20 mouse cellular contexts compared by ENCODE assay signal in the genomic region with DNA sequence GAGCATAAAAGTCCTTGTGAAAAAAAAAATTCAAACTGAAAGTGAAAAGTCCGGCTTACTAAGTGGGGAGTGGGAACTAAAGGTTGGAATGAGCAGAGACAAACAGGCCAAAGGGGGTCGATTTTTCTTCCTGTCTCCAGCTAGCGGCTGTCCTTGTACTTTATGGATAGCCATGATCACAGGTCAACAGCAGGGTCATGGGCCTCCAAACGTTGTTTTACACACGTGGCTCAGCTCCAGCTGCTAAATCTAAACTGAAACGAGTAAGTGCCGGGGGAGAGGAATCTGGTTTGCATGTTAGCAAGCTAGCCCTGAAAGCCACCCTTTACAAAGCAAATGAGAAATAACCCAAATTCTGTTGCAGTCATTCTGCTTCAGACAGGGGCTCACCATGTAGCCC. TPM values are rescaled to one million over a fixed set of nuclear protein-coding genes. Genes with fewer than 3 reads are reported as not detected.
A peak's percentile ranks its signal among the peaks of the same experiment; 100 is the strongest.
DNase-seq lines count a peak whose midpoint lies in the region; ATAC-seq and TF ChIP-seq lines count a peak whose summit lies in the region.
"Had no signal": no experiment of that assay in that cellular context is flagged by ENCODE, and none has a peak within 500 bp of the region (broad histone marks: within the 10 kb centered on the region; RNA-seq: fewer than 3 reads in every experiment).

No protein-coding gene starts in this region.

- ATAC-seq in kidney, embryonic 14.5 days (ENCODE audit: low FRiP score, low TSS enrichment) = peak; percentile 41; the same call in 1 of the 2 replicates
- ATAC-seq: forebrain, embryonic 16.5 days; midbrain, embryonic 16.5 days; Patski had no signal

- 19% methylated on average over 7 of the region's 7 CpGs for WGBS in kidney, embryonic 14.5 days
- 78% methylated on average over 7 of the region's 7 CpGs for WGBS in cerebellum, adult 2 months

- H3K4me2 ChIP-seq in kidney, embryonic 14.5 days (replicated peaks; ENCODE audit: low read depth, low read length) = peak overlapping the region; percentile 12
- H3K4me2 ChIP-seq: liver, embryonic 13.5 days had no signal

- H3K4me1 ChIP-seq in kidney, embryonic 14.5 days (ENCODE audit: control insufficient read depth, insufficient read depth, low read length) = peaks cover 10% of the 10 kb centered on the region; the same call in 1 of the 2 replicates
- no peaks in the 10 kb centered on the region for H3K4me1 ChIP-seq in cerebellum, adult 2 months (ENCODE audit: control insufficient read depth, insufficient read depth, low read length)
- H3K4me1 ChIP-seq: liver, embryonic 13.5 days had no signal

- H3K27ac ChIP-seq in kidney, embryonic 14.5 days (ENCODE audit: low read depth, low read length) = no peak overlapping the region
- no peak overlapping the region for H3K27ac ChIP-seq in cerebellum, adult 2 months (ENCODE audit: insufficient read depth, low read length)
- H3K27ac ChIP-seq: heart, adult 2 months; liver, embryonic 13.5 days had no signal

- DNase-seq in kidney, adult 18-20 months = no peak
- peak; percentile 39 for DNase-seq in testis, postnatal 10 days (ENCODE audit: low spot score)
- DNase-seq in testis, postnatal 14 days (ENCODE audit: low spot score) = no peak
- peak; percentile 47 for DNase-seq in kidney, postnatal 14 days
- no peak for DNase-seq in neural tube, embryonic 10.5 days (ENCODE audit: extremely low spot score, low spot score)
- no peak for DNase-seq in Muller cell, postnatal 12 days (ENCODE audit: inconsistent ontology term)
- no peak for DNase-seq in cerebellum, adult 2 months
- DNase-seq: cerebellum, adult 9-10 months; heart, adult 2 months; layer of hippocampus, postnatal 36 days; liver, embryonic 13.5 days had no signal

- no peak overlapping the region for H3K9ac ChIP-seq in kidney, embryonic 14.5 days (ENCODE audit: low read depth, low read length)
- H3K9ac ChIP-seq: liver, embryonic 13.5 days had no signal

- no peaks in the 10 kb centered on the region for H3K27me3 ChIP-seq in kidney, embryonic 14.5 days (ENCODE audit: control insufficient read depth, insufficient read depth, low read length)
- no peaks in the 10 kb centered on the region for H3K27me3 ChIP-seq in cerebellum, adult 2 months (ENCODE audit: control insufficient read depth, insufficient read depth, low read length)
- H3K27me3 ChIP-seq: liver, embryonic 13.5 days had no signal

- no peak overlapping the region for H3K4me3 ChIP-seq in kidney, embryonic 14.5 days (ENCODE audit: low read length)
- H3K4me3 ChIP-seq in cerebellum, adult 2 months (replicated peaks; ENCODE audit: insufficient read depth, low read depth, low read length) = no peak overlapping the region
- H3K4me3 ChIP-seq: heart, adult 2 months; liver, embryonic 13.5 days had no signal

- H3K9me3 ChIP-seq in kidney, embryonic 14.5 days (ENCODE audit: control insufficient read depth, low read length) = no peaks in the 10 kb centered on the region
- H3K9me3 ChIP-seq: liver, embryonic 13.5 days had no signal

- no peaks in the 10 kb centered on the region for H3K36me3 ChIP-seq in kidney, embryonic 14.5 days (ENCODE audit: control insufficient read depth, insufficient read depth, low read length)
- H3K36me3 ChIP-seq: liver, embryonic 13.5 days had no signal

- no peak for TF ChIP-seq CTCF in cerebellum, adult 2 months (IDR thresholded peaks at IDR 0.05; ENCODE audit: borderline replicate concordance, insufficient read depth, low read depth, low read length)

- TF ChIP-seq POLR2A in cerebellum, adult 2 months (IDR thresholded peaks at IDR 0.05; ENCODE audit: borderline replicate concordance, insufficient read depth, low read length) = no peak

RNA-seq across cellular contexts. Expression of gene Gm5485, which starts 2.6 kb away (rescaled TPM):
- not detected in 2 replicates for polyA plus RNA-seq in kidney, embryonic 14.5 days (2014; fragmentation: Nextera tagmentation; extraction: Ambion mirVana)
- 0.26 TPM in 1 of 2 replicates, not detected in the other for polyA plus RNA-seq in cerebellum, adult 2 months (2012; rRNA removed)
- polyA plus RNA-seq: forebrain, embryonic 16.5 days; heart, adult 2 months; hindbrain, embryonic 11.5 days; limb, embryonic 11.5 days; liver, embryonic 13.5 days; midbrain, embryonic 16.5 days; neural tube, embryonic 11.5 days; Patski; testis, adult 2 months had no signal

RNA-seq across cellular contexts. Expression of gene Morc1, which starts 21.5 kb away (rescaled TPM):
- polyA plus RNA-seq in kidney, embryonic 14.5 days (2014; fragmentation: Nextera tagmentation; extraction: Ambion mirVana) = not detected in 2 replicates
- 0.05 TPM in 1 of 2 replicates, not detected in the other for polyA plus RNA-seq in cerebellum, adult 2 months (2012; rRNA removed)
- polyA plus RNA-seq: hindbrain, embryonic 11.5 days; large intestine, adult 2 months; limb, embryonic 11.5 days; liver, embryonic 13.5 days; neural tube, embryonic 11.5 days; Patski had no signal

Comparison
In these comparisons a context has a peak if more than half of its experiments do, and no peak if none do; other contexts are left out.
1. DNase-seq: peak in testis, postnatal 10 days (single experiment) and kidney, postnatal 14 days (single experiment); none in kidney, adult 18-20 months (single experiment), testis, postnatal 14 days (single experiment), neural tube, embryonic 10.5 days (single experiment), Muller cell, postnatal 12 days (single experiment) and cerebellum, adult 2 months (0 of 2).